Comparison of ENCODE assay signal across 13 mouse cellular contexts in genomic region chr5:130858706-130859105, GRCm38 (mm10).
"Had no signal": no experiment of that assay in that cellular context is flagged by ENCODE, and none has a peak within 500 bp of the region (broad histone marks: within the 10 kb centered on the region; RNA-seq: fewer than 3 reads in every experiment).

No protein-coding gene starts in this region.

- H3K27me3 ChIP-seq: intestine, embryonic 15.5 days; limb, embryonic 13.5 days; liver, embryonic 13.5 days; megakaryocyte, embryonic 14.5 days; neural tube, embryonic 12.5 days; neural tube, embryonic 15.5 days had no signal

- H3K4me2 ChIP-seq: intestine, embryonic 15.5 days; limb, embryonic 13.5 days; liver, embryonic 13.5 days; lung, embryonic 14.5 days; neural tube, embryonic 12.5 days; neural tube, embryonic 15.5 days had no signal

- H3K27ac ChIP-seq: intestine, embryonic 15.5 days; kidney, postnatal 0 days; layer of hippocampus, adult 2 months; limb, embryonic 10.5 days; limb, embryonic 13.5 days; liver, embryonic 13.5 days; midbrain, embryonic 10.5 days; neural tube, embryonic 12.5 days; neural tube, embryonic 15.5 days had no signal

- H3K4me1 ChIP-seq: intestine, embryonic 15.5 days; limb, embryonic 10.5 days; limb, embryonic 13.5 days; liver, embryonic 13.5 days; megakaryocyte, embryonic 14.5 days; midbrain, embryonic 10.5 days; neural tube, embryonic 12.5 days; neural tube, embryonic 15.5 days had no signal

- H3K36me3 ChIP-seq: intestine, embryonic 15.5 days; limb, embryonic 10.5 days; limb, embryonic 13.5 days; liver, embryonic 13.5 days; midbrain, embryonic 10.5 days; neural tube, embryonic 12.5 days; neural tube, embryonic 15.5 days had no signal

- DNase-seq: layer of hippocampus, adult 9-11 months had no signal

- H3K9me3 ChIP-seq: intestine, embryonic 15.5 days; limb, embryonic 10.5 days; limb, embryonic 13.5 days; liver, embryonic 13.5 days; midbrain, embryonic 10.5 days; neural tube, embryonic 12.5 days; neural tube, embryonic 15.5 days had no signal

- H3K4me3 ChIP-seq: intestine, embryonic 15.5 days; layer of hippocampus, adult 2 months; limb, embryonic 10.5 days; limb, embryonic 13.5 days; liver, embryonic 13.5 days; megakaryocyte, embryonic 14.5 days; midbrain, embryonic 10.5 days; neural tube, embryonic 12.5 days; neural tube, embryonic 15.5 days had no signal

- ATAC-seq: lung, postnatal 0 days had no signal

- H3K9ac ChIP-seq: intestine, embryonic 15.5 days; limb, embryonic 13.5 days; liver, embryonic 13.5 days; lung, embryonic 14.5 days; neural tube, embryonic 12.5 days; neural tube, embryonic 15.5 days had no signal
